Mouse (Mus musculus): ENCODE data around the gene Nell1. TPM values are rescaled to one million over a fixed set of nuclear protein-coding genes. Genes with fewer than 3 reads are reported as not detected.

Gene Nell1
- total RNA-seq, 2 experiments from 2014 or later: 64.8 to 66.7 TPM

DNA sequence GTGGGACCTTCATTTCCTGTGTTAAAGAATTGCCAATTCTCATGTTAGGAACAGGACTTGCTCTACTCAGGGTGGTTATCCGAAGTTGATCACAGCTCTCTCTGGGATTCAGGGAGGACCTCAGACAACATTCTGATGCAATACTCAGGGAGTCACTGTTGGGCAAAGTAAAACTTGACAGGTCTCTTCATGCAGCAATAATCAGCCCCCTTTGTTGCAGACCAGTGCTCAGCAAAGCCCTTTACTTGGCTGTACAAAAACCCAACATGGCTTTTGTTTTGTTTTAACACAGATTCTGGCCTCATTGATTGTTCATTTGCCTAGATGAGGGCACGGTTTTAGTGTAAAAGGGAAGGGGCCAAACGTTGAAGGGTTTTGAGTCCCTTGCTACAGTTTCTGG, 750.5 kb downstream of the Nell1 start:
- intact Hi-C loops (cut with DNase I): no loop called here
- no peak for DNase-seq (ENCODE audit: low spot score in 2 of 2)

DNA sequence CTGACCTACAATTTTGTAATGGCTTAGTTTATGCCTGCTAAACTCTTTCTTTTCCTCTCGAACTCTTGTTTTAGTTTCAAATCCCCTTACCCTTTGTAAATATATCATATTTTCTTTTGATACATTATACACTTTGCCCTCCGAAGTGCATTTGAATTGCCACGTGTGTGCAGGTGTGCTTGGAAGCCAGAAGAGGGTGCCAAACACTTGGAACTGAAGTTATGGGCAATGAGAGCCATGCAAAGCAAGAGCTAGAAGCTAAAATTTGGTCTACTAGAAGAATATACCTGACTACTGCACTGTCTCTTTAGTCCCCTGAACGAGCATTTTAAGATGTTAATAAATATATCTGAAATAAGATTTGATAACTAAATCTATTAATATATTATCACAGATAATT, 756.3 kb downstream of the Nell1 start:
- intact Hi-C loops (cut with DNase I): loop anchor here (10.0 kb wide), 1 partner anchor 704 kb away; no protein-coding TSS in a partner anchor
- no peak for DNase-seq (ENCODE audit: low spot score in 2 of 2)

DNA sequence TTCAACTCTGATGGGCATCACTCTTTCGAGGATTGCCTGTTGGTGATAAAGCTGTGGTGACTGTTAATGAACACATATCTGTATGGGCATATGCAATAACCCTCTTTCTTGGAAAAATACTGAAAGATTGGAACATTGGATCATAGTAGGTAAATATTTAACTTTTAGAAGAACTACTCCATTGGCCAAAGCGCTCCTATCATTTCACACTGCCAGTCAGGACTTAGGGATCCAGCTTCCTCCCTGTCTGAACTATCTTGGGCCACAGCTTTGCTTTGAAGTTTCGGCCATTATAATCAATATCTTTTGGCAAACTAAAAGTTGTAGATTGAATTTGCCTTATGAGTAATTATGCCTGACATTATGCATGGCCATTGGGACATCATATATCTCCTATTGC, 780.9 kb downstream of the Nell1 start:
- no peak for DNase-seq (ENCODE audit: low spot score in 2 of 2)
- intact Hi-C loops (cut with DNase I): no loop called here

DNA sequence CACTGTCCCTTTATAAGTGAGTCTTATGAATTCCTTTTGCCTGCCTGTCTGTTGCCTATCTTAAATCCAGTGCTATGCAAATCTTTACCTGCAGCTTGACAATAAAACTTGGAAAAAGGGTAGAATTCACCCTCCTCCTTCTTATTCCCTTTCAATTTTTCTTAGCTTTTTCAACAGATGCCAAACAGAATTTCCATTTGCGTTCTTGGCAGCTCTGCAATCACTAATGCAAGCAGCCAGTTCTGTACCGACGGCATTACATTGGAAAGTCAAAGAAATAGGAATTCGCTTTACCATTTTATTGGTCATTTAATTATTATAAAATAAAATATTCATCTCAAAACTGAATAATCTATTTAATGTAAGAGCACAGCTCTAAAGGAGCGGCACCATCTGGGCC, 781.7 kb downstream of the Nell1 start:
- intact Hi-C loops (cut with DNase I): no loop called here
- no peak for DNase-seq (ENCODE audit: low spot score in 2 of 2)

DNA sequence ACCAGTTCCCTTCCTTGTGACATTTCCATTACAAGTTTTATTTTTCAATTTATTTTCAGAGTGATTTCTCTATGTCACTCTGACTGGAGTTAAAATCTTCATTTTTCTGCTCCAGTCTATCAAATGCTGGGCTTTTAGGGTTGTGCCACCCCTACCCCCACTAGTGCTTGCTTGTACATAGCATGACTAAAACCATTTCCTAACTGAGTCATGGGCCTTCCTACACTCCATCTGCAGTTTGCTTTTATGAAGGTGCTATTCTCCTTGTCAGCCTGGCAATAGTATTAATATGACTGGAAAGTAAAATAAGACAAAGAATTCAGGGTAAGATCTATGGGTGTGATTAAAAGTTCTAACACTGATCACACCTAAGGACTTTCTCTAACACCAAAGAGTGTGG, 798.9 kb downstream of the Nell1 start:
- intact Hi-C loops (cut with DNase I): no loop called here
- DNase-seq (ENCODE audit: low spot score in 2 of 2): peak; percentile 6 to 14

DNA sequence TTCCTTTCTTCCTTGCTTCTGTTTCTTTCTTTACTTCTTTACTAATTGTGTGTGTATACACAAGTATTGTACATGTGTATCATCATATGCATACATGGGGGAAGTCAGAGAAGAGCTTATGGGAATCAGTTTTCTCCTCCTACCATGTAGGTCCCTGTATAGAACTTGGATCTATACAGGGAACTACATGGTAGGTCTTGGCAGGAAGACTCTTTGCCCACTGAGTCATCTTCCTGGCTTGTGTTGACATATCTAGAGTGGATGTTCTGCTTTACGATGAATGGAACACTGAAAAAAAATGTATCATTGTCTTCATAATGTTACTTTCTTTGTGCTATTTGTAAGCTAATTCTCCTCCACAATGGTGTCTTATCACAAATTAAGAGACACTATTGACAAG, 806.4 kb downstream of the Nell1 start:
- DNase-seq (ENCODE audit: low spot score in 2 of 2): no peak
- intact Hi-C loops (cut with DNase I): no loop called here

DNA sequence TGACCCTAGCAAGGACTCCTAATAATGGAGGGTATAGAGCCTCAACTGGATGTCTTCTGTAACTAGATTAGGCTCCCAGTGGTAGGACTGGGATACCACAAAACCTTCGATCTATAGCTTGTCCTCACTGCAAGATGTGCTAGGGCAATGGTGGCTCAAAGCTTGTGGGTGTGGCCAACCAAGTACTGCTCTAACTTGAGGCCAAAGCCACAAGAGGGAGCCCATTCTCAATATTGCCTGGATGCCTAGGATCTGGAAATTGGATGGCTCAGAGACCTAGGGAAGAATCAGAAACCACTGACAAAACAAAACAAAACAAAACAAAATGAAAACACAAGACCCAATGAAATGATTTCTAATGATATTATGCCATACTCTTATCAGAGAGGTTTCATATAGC, 809.0 kb downstream of the Nell1 start:
- intact Hi-C loops (cut with DNase I): no loop called here
- DNase-seq (ENCODE audit: low spot score in 2 of 2): no peak

DNA sequence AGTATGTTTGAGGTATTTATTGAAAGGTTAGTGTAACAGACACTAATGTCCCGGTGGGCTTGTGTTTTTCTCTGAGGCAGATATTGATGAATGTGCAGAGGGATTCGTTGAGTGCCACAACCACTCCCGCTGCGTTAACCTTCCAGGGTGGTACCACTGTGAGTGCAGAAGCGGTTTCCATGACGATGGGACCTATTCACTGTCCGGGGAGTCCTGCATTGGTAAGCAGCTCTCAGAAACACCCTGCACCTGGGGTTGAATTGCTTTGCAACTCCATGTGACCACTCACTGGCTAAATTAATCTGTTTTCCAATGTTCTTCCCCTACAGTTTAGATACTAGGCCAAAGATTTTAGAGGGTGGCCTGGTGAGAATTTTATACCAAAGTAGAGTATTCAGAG, 851.5 kb downstream of the Nell1 start:
- intact Hi-C loops (cut with DNase I): no loop called here
- no peak for DNase-seq (ENCODE audit: low spot score in 2 of 2)

DNA sequence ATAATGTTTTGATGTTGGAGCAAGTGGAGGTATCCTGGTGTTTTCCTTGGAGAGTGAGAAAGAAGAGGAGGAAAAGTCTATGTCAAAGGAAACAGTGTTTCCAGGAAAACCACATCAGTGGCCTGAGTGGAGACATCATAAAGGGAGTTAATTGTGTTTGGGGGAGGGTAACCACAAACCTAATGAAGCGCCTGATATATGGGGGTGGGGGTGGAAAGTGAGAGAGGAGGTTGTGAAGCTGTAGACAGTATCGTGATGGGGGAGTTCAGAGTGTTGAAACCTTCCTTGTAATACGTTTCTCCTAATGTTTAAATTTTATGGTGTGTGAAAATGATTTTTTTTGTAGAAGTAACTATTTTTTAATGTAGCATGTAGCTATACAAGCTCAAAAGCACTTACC, 858.1 kb downstream of the Nell1 start:
- intact Hi-C loops (cut with DNase I): no loop called here
- DNase-seq (ENCODE audit: low spot score in 2 of 2): no peak

DNA sequence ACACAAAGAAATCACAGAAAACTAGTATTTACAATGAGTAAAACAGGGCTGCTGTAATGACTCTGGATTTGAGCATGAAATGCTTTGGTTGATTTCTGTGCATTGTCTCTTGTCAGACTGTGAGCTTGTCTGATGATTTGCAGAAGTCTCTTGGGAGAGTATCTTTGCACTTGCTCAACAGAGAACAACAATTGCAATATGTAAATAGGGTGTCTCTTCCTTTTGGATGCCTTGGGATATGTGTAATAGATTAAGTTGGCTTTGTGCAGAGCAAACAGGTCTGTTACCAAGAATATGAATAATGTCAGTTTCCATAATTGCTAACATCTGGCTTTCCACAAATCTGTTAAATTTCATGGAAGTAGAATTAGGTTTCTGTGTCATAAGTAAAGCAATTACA, 868.0 kb downstream of the Nell1 start:
- intact Hi-C loops (cut with DNase I): no loop called here

DNA sequence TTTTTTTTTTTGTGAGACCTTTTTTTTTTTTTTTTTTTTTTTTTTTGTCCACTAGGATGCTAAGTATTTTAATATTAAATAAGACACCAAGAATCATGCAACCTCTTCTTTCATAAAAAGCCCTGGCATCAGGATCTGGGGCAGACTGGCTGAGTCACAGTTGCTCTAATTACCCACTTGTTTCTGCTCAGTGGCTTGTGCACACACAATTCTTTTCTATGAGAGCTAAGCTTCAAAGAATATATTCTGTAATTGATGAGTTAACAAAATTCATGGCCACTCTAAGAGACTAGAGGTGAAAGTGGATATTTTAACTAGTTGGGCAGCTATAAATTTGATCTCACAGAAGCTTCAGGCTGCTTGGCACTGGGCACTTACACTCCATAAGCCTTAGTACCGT, 873.3 kb downstream of the Nell1 start:
- DNase-seq (ENCODE audit: low spot score in 2 of 2): no peak
- intact Hi-C loops (cut with DNase I): no loop called here

More for the DNA sequence above, 868.0 kb downstream of the Nell1 start:
- DNase-seq (ENCODE audit: low spot score in 2 of 2): no peak

DNA sequence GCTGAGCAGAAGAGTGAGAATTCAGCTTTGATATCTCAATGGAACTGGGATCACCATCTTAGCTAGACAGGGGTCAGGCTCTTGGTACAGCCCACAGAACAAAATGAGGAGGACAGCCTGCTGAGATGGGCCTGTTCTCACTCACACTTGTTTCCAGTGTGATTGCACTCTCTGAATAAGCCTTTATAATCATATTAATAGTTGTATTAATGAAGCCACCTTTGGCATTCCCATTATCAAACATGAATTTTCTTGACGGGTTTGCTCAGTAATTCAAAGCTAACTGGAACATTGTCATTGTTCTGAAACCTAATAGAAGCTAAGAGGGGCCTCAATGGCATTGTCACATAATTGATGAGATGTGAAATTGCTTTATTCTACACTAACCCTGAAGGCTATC, 875.6 kb downstream of the Nell1 start:
- no peak for DNase-seq (ENCODE audit: low spot score in 2 of 2)
- intact Hi-C loops (cut with DNase I): no loop called here

DNA sequence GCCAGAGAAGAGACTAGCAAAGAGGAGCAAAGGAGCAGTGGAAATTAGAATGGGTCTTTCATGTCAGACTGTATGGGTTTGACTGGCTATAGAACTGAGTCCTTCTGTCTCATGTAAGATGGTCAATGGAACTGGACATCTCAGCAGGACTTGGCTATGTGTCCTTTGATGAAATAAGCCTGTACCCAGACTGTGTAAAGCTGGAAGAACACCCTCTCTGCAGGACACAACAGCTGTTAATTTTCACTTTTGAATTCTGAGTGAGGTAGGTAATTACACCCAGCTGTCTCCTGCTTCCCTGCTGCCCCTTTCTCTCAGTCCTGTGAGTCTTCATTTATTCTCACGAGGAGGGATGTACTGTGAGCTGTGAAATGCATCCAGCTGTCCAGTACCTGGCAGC, 895.5 kb downstream of the Nell1 start:
- intact Hi-C loops (cut with DNase I): no loop called here
- DNase-seq (ENCODE audit: low spot score in 2 of 2): no peak

DNA sequence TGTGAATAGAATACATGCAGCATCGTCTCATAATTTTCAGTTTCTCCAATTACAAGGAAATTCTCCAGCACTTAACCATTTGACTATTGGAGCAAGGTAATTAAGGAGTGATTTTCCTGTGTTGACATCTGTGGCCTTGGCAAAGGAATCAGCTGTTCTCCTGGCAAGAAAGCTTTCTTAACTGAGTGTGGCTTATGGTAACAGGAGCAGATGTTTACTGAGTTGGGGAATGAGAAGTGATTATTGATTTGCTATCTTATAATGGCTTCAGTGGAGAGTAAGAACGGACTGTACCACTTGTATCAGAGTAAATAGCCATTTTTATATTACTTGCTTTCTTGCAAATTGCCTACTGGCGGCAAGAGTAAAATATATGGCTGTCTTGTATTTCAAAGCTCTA, 913.0 kb downstream of the Nell1 start:
- intact Hi-C loops (cut with DNase I): no loop called here
- DNase-seq (ENCODE audit: low spot score in 2 of 2): no peak

DNA sequence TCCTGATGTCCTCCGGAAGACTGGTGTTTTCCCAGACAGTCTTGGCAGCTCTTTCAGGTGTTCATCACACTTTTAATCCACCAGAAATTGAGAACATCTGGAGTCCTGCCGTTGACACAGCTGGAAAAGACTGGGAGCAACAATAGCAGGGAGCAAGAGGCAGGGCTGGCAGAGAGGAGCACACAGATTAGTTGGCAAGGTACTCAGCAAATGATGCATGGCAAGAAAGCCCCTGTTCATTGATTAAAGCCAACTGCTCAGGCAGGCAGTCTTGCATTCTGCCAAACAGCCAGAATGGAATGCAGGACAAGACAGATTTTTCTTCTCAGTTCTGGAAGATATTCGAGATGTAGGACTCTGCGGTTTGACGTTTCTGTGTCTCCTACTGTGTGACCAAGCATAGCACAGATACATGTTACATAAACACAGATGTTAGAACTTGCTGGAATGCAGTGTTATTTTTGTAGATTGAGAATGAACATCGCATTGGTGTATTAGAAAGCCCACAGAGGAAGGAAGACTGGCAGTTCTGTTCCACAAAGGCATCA, 925.0 kb downstream of the Nell1 start:
- intact Hi-C loops (cut with DNase I): no loop called here
- no peak for DNase-seq (ENCODE audit: low spot score in 2 of 2)

Other genes starting within 250 kb of the Nell1 start
- 10 to 100 TPM; 14.8 to 15.1 TPM for gene Htatip2, start 215.7 kb upstream of the Nell1 start, total RNA-seq (2021)
- 10 to 100 TPM; 30.1 to 34.4 TPM for gene Prmt3, start 196.5 kb upstream of the Nell1 start, total RNA-seq (2021)
- gene Slc6a5, start 64.7 kb upstream of the Nell1 start, total RNA-seq (2021): under 1 TPM in 1 of 2 experiments, not detected in 1; 0.17 TPM

All from left cerebral cortex, postnatal 36 days (tissue).